Mouse (Mus musculus): Measurements from ENCODE around the gene Notch3.

Notch3 gene

GRCm38 (mm10) chr17:32092895-32093294 is 73.8 kb downstream of the Notch3 start:
- DNase-seq (ENCODE audit: low spot score in 2 of 2) = no peak

DNA sequence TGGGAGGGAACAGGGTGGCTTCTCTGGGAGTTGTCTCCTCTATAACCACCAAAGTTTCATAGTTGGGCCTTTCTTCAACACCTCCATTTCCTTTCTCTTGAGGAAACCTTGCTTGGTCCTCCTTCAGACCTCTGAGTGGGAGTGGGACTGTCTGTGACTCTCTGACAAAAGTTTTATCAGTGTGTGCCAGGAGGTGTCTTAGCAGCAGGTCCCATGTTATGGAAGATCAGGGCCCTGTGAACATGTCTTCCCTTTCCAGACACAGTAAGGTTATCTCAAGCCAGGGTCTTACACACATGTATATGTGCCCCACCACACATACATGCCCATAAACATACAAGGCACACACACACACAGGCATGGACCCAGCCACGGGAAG is 74.4 kb downstream of the Notch3 start:
- DNase-seq (ENCODE audit: low spot score in 2 of 2) = no peak

DNA sequence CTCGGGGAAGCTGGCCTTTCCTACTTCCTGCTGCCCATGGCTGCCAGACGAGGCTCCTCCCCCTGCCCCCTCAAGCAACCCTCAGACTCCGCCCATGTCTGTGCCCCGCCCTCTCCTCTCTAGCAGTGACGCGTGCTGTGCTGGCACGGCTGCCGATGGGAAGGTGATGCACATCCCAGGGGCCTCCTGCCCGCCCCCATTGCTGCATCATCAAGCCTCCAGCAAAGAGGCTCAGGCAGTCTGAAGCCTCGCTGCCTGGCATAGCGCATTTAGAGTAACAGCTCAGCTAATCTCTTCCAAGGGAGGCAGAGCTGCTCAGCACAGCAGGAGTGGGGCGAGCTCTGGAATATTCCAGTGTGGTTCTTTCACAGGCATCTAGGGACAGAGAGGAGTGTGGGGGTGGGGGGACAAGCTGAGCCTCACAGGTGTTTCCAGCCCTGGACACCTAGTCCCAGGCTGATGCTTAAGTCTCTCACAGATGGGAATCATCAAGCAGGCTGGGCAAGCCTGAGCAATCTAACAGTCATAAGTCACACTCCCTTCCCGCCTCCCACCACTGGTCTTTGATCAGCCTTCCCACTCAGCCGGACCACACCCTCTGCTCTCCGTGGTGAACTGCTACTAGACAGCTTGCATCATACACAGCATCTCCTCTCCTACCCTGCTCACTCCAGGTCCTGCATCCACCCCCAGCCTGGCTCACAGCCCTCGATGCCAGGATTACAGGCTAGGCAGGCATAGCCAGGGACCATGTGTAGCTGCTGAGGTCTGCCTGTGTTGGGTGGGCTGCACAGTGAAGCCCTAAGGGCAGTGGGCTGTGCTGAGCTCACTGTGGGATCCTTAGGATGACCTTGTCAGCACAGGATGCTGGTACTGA is 75.0 kb downstream of the Notch3 start:
- DNase-seq (ENCODE audit: low spot score in 2 of 2) = peak; percentile 79 to 81

DNA sequence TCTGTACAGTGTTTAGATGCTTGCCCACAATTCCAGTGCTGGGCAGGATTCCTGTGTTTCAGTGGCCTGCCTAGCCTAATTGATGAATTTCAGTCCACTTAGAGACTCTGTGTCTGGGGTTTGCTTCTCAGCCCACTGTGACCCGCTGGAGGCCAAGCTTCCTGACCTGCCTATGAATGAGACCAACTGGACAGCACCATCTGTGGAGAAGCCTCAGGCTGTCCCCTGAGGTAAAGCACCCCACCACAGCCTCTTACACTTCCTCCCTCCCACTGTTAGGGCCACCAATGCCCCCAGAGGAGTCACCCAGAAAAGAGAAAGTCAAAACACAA is 75.7 kb downstream of the Notch3 start:
- no peak for DNase-seq (ENCODE audit: low spot score in 2 of 2)

DNA sequence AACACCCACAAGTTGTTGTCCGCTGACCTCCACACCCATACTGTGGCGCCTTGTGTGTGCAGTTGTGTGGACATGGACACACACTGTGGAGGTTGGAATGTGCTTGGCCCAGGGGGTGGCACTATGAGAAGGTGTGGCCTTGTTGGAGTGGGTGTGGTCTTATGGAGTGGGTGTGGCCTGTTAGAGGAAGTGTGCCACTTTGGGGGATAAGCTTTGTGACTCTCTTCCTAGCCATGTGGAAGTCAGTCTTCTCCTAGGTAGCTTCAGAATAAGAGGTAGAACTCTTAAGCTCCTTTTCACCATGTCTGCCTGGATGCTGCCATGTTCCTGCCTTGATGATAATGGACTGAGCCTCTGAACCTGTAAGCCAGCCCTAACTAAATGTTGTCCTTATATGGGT is 79.6 kb downstream of the Notch3 start:
- no peak for DNase-seq (ENCODE audit: low spot score in 2 of 2)

GRCm38 (mm10) chr17:32083351-32083750 is 83.3 kb downstream of the Notch3 start:
- no peak for DNase-seq (ENCODE audit: low spot score in 2 of 2)

GRCm38 (mm10) chr17:32075164-32075563 is 91.5 kb downstream of the Notch3 start:
- DNase-seq (ENCODE audit: low spot score in 2 of 2) = peak; percentile 29 to 42

GRCm38 (mm10) chr17:32074658-32075057 is 92.0 kb downstream of the Notch3 start:
- DNase-seq (ENCODE audit: low spot score in 2 of 2) = no peak

- peak; percentile 82 to 89 for DNase-seq (ENCODE audit: low spot score in 2 of 2)
Observed at GRCm38 (mm10) chr17:32073359-32073758, 93.3 kb downstream of the Notch3 start.

Measured in right cerebral cortex, adult 2 months (tissue).